In genomic region chr8:83895894-83896293, GRCm38 (mm10) we compare ENCODE assay signal across 8 mouse cellular contexts. TPM values are rescaled to one million over a fixed set of nuclear protein-coding genes. Genes with fewer than 3 reads are reported as not detected.
A peak's percentile ranks its signal among the peaks of the same experiment; 100 is the strongest.
DNase-seq lines count a peak whose midpoint lies in the region; ATAC-seq and TF ChIP-seq lines count a peak whose summit lies in the region.

No protein-coding gene starts in this region.

- peak; percentile 49 for DNase-seq in adrenal gland, postnatal 10 days
- DNase-seq in adrenal gland, adult 8-10 months = no peak
- peak; percentile 33 for DNase-seq in liver, adult 2 months (ENCODE audit: extremely low read depth, low read depth, low spot score)
- no peak for DNase-seq in liver, embryonic 11.5 days (ENCODE audit: low spot score)
- DNase-seq in cerebellum, adult 18-20 months = peak; percentile 59 to 74
- no peak for DNase-seq in spleen, adult 18-20 months

- peak; percentile 75 for TF ChIP-seq CTCF in liver, adult 2 months (IDR thresholded peaks at IDR 0.05; ENCODE audit: low read depth, low read length)

- H3K4me3 ChIP-seq in liver, adult 2 months (ENCODE audit: insufficient read depth, low read depth, low read length) = no peak overlapping the region
- H3K4me3 ChIP-seq in liver, embryonic 11.5 days (ENCODE audit: low read depth, low read length) = no peak overlapping the region

- H3K9me3 ChIP-seq in liver, embryonic 11.5 days (ENCODE audit: control insufficient read depth, low read length) = no peaks in the 10 kb centered on the region

- 7% methylated on average over 5 of the region's 5 CpGs for WGBS in liver, adult 2 months
- 6% methylated on average over 5 of the region's 5 CpGs for WGBS in liver, embryonic 11.5 days

- no peaks in the 10 kb centered on the region for H3K36me3 ChIP-seq in liver, adult 2 months (ENCODE audit: control insufficient read depth, insufficient read depth, low read length)
- H3K36me3 ChIP-seq in liver, embryonic 11.5 days (ENCODE audit: control insufficient read depth, insufficient read depth, low read length) = no peaks in the 10 kb centered on the region

- no peak overlapping the region for H3K9ac ChIP-seq in liver, adult 2 months (ENCODE audit: low read depth, low read length)
- H3K9ac ChIP-seq in liver, embryonic 11.5 days (ENCODE audit: low read depth, low read length) = no peak overlapping the region

- no peak for ATAC-seq in liver, embryonic 11.5 days (replicated peaks; ENCODE audit: low FRiP score)
- ATAC-seq in inflammation-experienced regulatory T-cells, adult 6 months = peak; percentile 39
- peak; percentile 53 for ATAC-seq in monocyte, adult 5-6 weeks (replicated peaks; ENCODE audit: insufficient number of reproducible peaks, low FRiP score, low TSS enrichment, poor library complexity, severe bottlenecking)

- no peak overlapping the region for H3K4me2 ChIP-seq in liver, embryonic 11.5 days

- H3K27ac ChIP-seq in liver, adult 2 months (replicated peaks; ENCODE audit: insufficient read depth, low read depth, low read length) = no peak overlapping the region
- no peak overlapping the region for H3K27ac ChIP-seq in liver, embryonic 11.5 days (ENCODE audit: low read depth, low read length)

- H3K27me3 ChIP-seq in liver, adult 2 months (ENCODE audit: control insufficient read depth, insufficient read depth, low read length) = peaks cover 3% of the 10 kb centered on the region; the same call in 1 of the 2 replicates
- H3K27me3 ChIP-seq in liver, embryonic 11.5 days (replicated peaks; ENCODE audit: control insufficient read depth, insufficient read depth, low read length) = peaks cover 30% of the 10 kb centered on the region

- no peaks in the 10 kb centered on the region for H3K4me1 ChIP-seq in liver, adult 2 months (ENCODE audit: control insufficient read depth, insufficient read depth, low read length)
- H3K4me1 ChIP-seq in liver, embryonic 11.5 days (replicated peaks; ENCODE audit: control insufficient read depth, insufficient read depth, low read length) = peaks cover 5% of the 10 kb centered on the region

- no peak for TF ChIP-seq POLR2A in liver, adult 2 months (IDR thresholded peaks at IDR 0.05; ENCODE audit: extremely low read depth, insufficient read depth, low read length)

- H3K79me2 ChIP-seq in liver, adult 2 months (ENCODE audit: control insufficient read depth, insufficient read depth, low read length) = no peaks in the 10 kb centered on the region

RNA-seq across cellular contexts. Expression of gene Adgrl1, which starts 4.0 kb away (rescaled TPM):
- total RNA-seq in adrenal gland, postnatal 10 days (2021) = 10 to 100 TPM; 48.7 to 60.4 TPM
- total RNA-seq in adrenal gland, adult 8-10 months (2022) = 100 to 1,000 TPM in 3 of 4 experiments, 10 to 100 TPM in 1; 90.5 to 113 (median 105) TPM
- total RNA-seq in liver, adult 2 months (2014; rRNA removed) = 1.6 TPM in 2 replicates
- polyA plus RNA-seq in liver, adult 2 months (2012; rRNA removed) = 2.7 and 3.5 TPM in 2 replicates
- polyA plus RNA-seq in liver, embryonic 11.5 days (2014; fragmentation: Nextera tagmentation; extraction: Ambion mirVana) = 7.4 and 10.3 TPM in 2 replicates
- 10 to 100 TPM in 2 of 3 experiments, 1 to 10 TPM in 1; 5.1 to 13.8 (median 11.3) TPM for polyA plus RNA-seq in inflammation-experienced regulatory T-cells, adult 6 months (2017; shearing (Covaris generic))
- total RNA-seq in monocyte, adult 5-6 weeks (2017) = 0.53 to 4.7 TPM (median 1.5 TPM) in 3 replicates

RNA-seq across cellular contexts. Expression of gene Gm10644, which starts 59.1 kb away (rescaled TPM):
- under 1 TPM; 0.51 to 0.88 TPM for total RNA-seq in adrenal gland, postnatal 10 days (2021)
- 1 to 10 TPM; 1.5 to 2.2 (median 1.9) TPM for total RNA-seq in adrenal gland, adult 8-10 months (2022)
- total RNA-seq in liver, adult 2 months (2014; rRNA removed) = 1.8 and 2.0 TPM in 2 replicates
- 4.0 and 4.3 TPM in 2 replicates for polyA plus RNA-seq in liver, adult 2 months (2012; rRNA removed)
- 0.25 and 0.37 TPM in 2 replicates for polyA plus RNA-seq in liver, embryonic 11.5 days (2014; fragmentation: Nextera tagmentation; extraction: Ambion mirVana)
- polyA plus RNA-seq in inflammation-experienced regulatory T-cells, adult 6 months (2017; shearing (Covaris generic)) = 1 to 10 TPM in 1 of 3 experiments, under 1 TPM in 2; 0.16 to 1.5 (median 0.52) TPM
- 0.10 to 0.58 TPM in 2 of 3 replicates, not detected in the other for total RNA-seq in monocyte, adult 5-6 weeks (2017)

RNA-seq across cellular contexts. Expression of gene Asf1b, which starts 59.4 kb away (rescaled TPM):
- 10 to 100 TPM in 1 of 2 experiments, 1 to 10 TPM in 1; 9.2 to 12.1 TPM for total RNA-seq in adrenal gland, postnatal 10 days (2021)
- total RNA-seq in adrenal gland, adult 8-10 months (2022) = 1 to 10 TPM; 1.1 to 2.7 (median 1.8) TPM
- 0.37 and 1.1 TPM in 2 replicates for total RNA-seq in liver, adult 2 months (2014; rRNA removed)
- 0.86 and 1.4 TPM in 2 replicates for polyA plus RNA-seq in liver, adult 2 months (2012; rRNA removed)
- polyA plus RNA-seq in liver, embryonic 11.5 days (2014; fragmentation: Nextera tagmentation; extraction: Ambion mirVana) = 109 and 123 TPM in 2 replicates
- polyA plus RNA-seq in inflammation-experienced regulatory T-cells, adult 6 months (2017; shearing (Covaris generic)) = 100 to 1,000 TPM in 1 of 3 experiments, 10 to 100 TPM in 2; 26.0 to 159 (median 26.4) TPM
- 3.5 to 4.9 TPM (median 3.6 TPM) in 3 replicates for total RNA-seq in monocyte, adult 5-6 weeks (2017)

Comparison
In these comparisons a context has a peak if more than half of its experiments do, and no peak if none do; other contexts are left out.
1. DNase-seq: peak in adrenal gland, postnatal 10 days (single experiment), liver, adult 2 months (single experiment) and cerebellum, adult 18-20 months (2 of 2); none in adrenal gland, adult 8-10 months (single experiment), liver, embryonic 11.5 days (single experiment) and spleen, adult 18-20 months (0 of 2).